Mouse (Mus musculus): ENCODE results near the gene Gata1. TPM values are rescaled to one million over a fixed set of nuclear protein-coding genes. Genes with fewer than 3 reads are reported as not detected.
"Not testable (repeated sequence)": the region's sequence is repeated elsewhere in the genome, so short reads cannot be mapped to it uniquely, and the experiment has no call there.

Gata1 gene
- polyA plus RNA-seq (2017; shearing (Covaris generic)), result 10 to 100 TPM; 43.6 to 47.9 TPM

GRCm38 (mm10) chrX:7977892-7978291, at the start of gene Gata1:
Gene Gata1 (minus strand): TSS chrX:7978071.
- ATAC-seq, result peak; percentile 79

- ATAC-seq, result no peak
These were observed 48.9 kb upstream of the Gata1 start for GRCm38 (mm10) chrX:8026811-8027210.

- ATAC-seq, result no peak
These were observed 46.9 kb upstream of the Gata1 start for GRCm38 (mm10) chrX:8024795-8025194.

GRCm38 (mm10) chrX:8020111-8020778, 42.4 kb upstream of the Gata1 start:
- no peak for ATAC-seq

- ATAC-seq, result no peak
These were observed 40.4 kb upstream of the Gata1 start, which contains the start of gene Glod5 for GRCm38 (mm10) chrX:8018286-8018685. Gene Glod5 (minus strand): TSS chrX:8018492.

GRCm38 (mm10) chrX:8017142-8017541, 39.3 kb upstream of the Gata1 start:
- ATAC-seq, result no peak

- ATAC-seq, result not testable (repeated sequence)
These were observed 37.8 kb upstream of the Gata1 start for GRCm38 (mm10) chrX:8015675-8016074.

- no peak for ATAC-seq
These were observed 35.9 kb upstream of the Gata1 start for GRCm38 (mm10) chrX:8013569-8014314.

GRCm38 (mm10) chrX:8013157-8013556, 35.3 kb upstream of the Gata1 start:
- ATAC-seq, result peak; percentile 74

- not testable (repeated sequence) for ATAC-seq
These were observed 31.5 kb upstream of the Gata1 start for GRCm38 (mm10) chrX:8009356-8009755.

- no peak for ATAC-seq
These were observed 30.7 kb upstream of the Gata1 start for GRCm38 (mm10) chrX:8008543-8008942.

GRCm38 (mm10) chrX:8002971-8003370, 25.1 kb upstream of the Gata1 start:
- ATAC-seq, result no peak

- no peak for ATAC-seq
These were observed 24.1 kb upstream of the Gata1 start for GRCm38 (mm10) chrX:8002001-8002400.

GRCm38 (mm10) chrX:8000546-8001192, 22.8 kb upstream of the Gata1 start:
- ATAC-seq, result no peak

GRCm38 (mm10) chrX:7993068-7993735, 15.3 kb upstream of the Gata1 start:
- no peak for ATAC-seq

GRCm38 (mm10) chrX:7992379-7993067, 14.7 kb upstream of the Gata1 start:
- ATAC-seq, result no peak

- ATAC-seq, result no peak
These were observed 3.5 kb upstream of the Gata1 start for GRCm38 (mm10) chrX:7981368-7981767.

- no peak for ATAC-seq
These were observed 6.6 kb downstream of the Gata1 start for GRCm38 (mm10) chrX:7971292-7971691.

GRCm38 (mm10) chrX:7968899-7969298, 9.0 kb downstream of the Gata1 start:
- ATAC-seq, result no peak

GRCm38 (mm10) chrX:7968226-7968625, 9.6 kb downstream of the Gata1 start:
- no peak for ATAC-seq

GRCm38 (mm10) chrX:7967596-7968201, 10.2 kb downstream of the Gata1 start:
- ATAC-seq, result no peak

GRCm38 (mm10) chrX:7966161-7966560, 11.7 kb downstream of the Gata1 start:
- ATAC-seq, result no peak
